Mouse (Mus musculus): ENCODE results near the gene Nrxn3. TPM values are rescaled to one million over a fixed set of nuclear protein-coding genes. Genes with fewer than 3 reads are reported as not detected.

Gene Nrxn3
- polyA plus RNA-seq, 1 experiment from 2014 or later, result 1.4 TPM

DNA sequence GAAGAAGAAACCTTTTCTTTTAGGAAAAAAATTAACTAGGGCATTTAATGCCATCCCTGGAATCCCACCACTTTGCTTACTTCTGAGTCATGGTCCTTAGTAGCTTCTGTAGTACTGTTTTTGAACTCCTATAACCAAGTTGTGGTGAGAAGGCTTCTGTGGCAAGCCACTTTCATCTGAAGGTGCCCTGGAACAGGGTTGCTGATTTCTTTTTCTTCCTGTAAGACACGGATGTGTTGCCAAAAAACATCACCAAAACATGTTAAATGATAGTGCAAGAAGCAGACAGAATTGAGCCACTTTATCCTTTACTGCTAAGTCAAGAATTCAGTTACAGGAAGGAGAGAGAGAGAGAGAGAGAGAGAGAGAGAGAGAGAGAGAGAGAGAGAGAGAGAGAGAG is 653.9 kb downstream of the Nrxn3 start:
- Histone ChIP-seq H3K27me3 (replicated peaks; ENCODE audit: control insufficient read depth, insufficient read depth, low read length) (no peaks in the 10 kb centered on the region), H3K9ac (ENCODE audit: low read depth, low read length) (no peak overlapping the region), H3K9me3 (ENCODE audit: control insufficient read depth, low read length) (no peaks in the 10 kb centered on the region), H3K4me2 (ENCODE audit: low read depth, low read length) (no peak overlapping the region), H3K27ac (ENCODE audit: low read length) (no peak overlapping the region), H3K4me3 (ENCODE audit: low read length) (no peak overlapping the region), H3K36me3 (ENCODE audit: control insufficient read depth, insufficient read depth, low read length) (no peaks in the 10 kb centered on the region), H3K4me1 (ENCODE audit: control insufficient read depth, insufficient read depth, low read length) (no peaks in the 10 kb centered on the region)
- 44% methylated on average over 1 of the region's 1 CpGs for WGBS
- no peak for ATAC-seq

DNA sequence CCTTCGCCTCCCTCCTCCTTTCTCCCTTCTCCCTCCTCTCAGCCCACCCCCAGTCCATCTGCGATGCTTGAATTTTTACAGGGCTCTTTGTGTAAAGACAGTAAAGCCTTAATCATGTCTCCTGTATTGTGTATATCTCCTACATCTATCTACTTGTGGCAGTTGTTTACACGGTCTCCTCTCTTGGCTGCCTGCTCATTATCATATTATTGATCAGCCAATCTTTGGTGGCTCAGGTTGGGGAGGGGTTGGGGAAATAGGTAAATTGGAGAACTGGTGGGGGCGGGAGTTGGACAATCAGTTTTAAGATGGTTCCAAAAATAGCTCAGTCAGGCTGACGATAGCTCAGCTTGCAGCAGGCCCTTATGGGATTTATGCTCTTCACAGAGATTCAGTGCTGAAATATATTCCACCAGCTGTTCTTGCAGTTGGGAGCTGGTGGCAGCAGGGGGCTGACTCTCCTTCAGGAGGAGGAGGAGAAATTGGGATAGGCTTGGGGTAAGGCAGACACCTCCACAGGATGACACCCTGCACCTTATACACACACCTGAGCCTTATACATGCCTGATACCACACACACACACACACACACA is 654.5 kb downstream of the Nrxn3 start:
- 24% methylated on average over 5 of the region's 5 CpGs for WGBS
- no peaks in the 10 kb centered on the region for H3K27me3 ChIP-seq (replicated peaks; ENCODE audit: control insufficient read depth, insufficient read depth, low read length)

DNA sequence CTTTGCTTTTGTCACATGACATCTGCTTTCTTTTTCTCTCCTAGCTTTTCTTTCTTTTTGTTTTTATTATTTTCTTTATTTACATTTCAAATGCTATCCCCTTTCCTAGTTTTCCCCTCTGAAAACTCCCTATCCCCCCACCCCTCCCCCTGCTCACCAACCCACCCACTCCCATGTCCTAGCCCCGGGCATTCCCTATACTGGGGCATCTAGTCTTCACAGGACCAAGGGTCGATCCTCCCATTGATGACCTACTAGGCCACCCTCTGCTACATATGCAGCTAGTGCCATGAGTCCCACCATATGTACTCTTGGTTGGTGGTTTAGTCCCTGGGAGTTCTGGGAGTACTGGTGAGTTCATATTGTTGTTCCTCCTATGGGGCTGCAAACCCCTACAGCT is 655.0 kb downstream of the Nrxn3 start:
- no peak for ATAC-seq
- Histone ChIP-seq H3K4me3 (ENCODE audit: low read length) (no peak overlapping the region), H3K36me3 (ENCODE audit: control insufficient read depth, insufficient read depth, low read length) (no peaks in the 10 kb centered on the region), H3K4me1 (ENCODE audit: control insufficient read depth, insufficient read depth, low read length) (no peaks in the 10 kb centered on the region), H3K27me3 (replicated peaks; ENCODE audit: control insufficient read depth, insufficient read depth, low read length) (no peaks in the 10 kb centered on the region), H3K27ac (ENCODE audit: low read length) (no peak overlapping the region), H3K9ac (ENCODE audit: low read depth, low read length) (no peak overlapping the region), H3K9me3 (ENCODE audit: control insufficient read depth, low read length) (no peaks in the 10 kb centered on the region), H3K4me2 (ENCODE audit: low read depth, low read length) (no peak overlapping the region)
- WGBS, result 90% methylated on average over 2 of the region's 2 CpGs

More for the DNA sequence above, 654.5 kb downstream of the Nrxn3 start:
- H3K4me1 ChIP-seq (ENCODE audit: control insufficient read depth, insufficient read depth, low read length), result no peaks in the 10 kb centered on the region
- H3K27ac ChIP-seq (ENCODE audit: low read length), result no peak overlapping the region
- no peak overlapping the region for H3K4me3 ChIP-seq (ENCODE audit: low read length)
- H3K4me2 ChIP-seq (ENCODE audit: low read depth, low read length), result no peak overlapping the region
- no peak for ATAC-seq
- no peaks in the 10 kb centered on the region for H3K9me3 ChIP-seq (ENCODE audit: control insufficient read depth, low read length)
- no peaks in the 10 kb centered on the region for H3K36me3 ChIP-seq (ENCODE audit: control insufficient read depth, insufficient read depth, low read length)
- H3K9ac ChIP-seq (ENCODE audit: low read depth, low read length), result no peak overlapping the region

DNA sequence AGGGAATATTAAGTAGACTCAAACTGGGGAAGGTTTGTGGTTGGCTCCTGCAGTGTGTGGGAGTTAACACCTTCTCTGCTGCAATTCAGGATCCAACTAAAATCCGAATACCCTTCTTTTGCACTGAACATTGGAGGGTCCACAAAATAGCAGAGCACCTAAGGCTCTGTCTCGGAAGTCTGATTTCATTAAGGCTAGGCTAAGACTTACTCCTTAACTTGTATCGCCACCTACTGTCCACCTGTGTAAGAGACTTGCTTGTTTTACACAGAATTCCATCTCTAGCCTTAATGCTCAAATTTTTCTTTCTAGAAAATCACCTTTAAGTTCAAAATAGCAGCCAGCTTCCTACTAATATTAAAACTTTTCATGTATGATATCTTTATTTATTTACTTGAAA is 660.6 kb downstream of the Nrxn3 start:
- no peak overlapping the region for H3K27ac ChIP-seq (ENCODE audit: low read length)

DNA sequence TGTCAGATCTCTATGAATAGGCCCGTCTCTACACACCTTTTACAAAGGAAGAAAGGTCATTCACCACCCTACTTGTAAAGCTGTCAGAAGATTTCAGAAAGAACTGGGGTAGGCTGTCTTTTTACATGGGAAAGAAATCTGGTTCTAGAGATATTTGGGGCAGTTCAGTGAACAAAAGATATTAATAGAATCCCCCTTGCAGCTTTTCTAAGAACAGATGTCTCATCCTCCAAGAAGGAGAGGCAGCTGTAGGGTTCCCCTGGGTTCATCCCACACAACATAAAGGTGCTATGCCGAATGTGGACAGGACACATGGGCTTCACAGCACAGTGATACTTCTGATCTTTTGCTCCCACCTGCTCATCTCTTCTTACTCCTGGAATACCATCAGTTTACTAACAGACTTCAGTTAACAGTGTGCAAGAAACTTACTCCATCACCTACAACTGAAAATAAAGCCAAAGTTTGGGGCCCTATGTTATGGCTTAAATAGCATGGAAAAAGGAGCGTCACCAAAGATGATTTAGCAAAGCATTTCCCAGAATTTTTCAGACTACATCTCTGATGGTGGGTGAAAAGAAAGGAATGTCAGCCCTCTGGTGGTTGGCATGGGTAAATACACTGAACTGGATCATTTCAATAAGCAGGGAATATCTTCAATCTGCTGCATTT is 672.6 kb downstream of the Nrxn3 start:
- ATAC-seq, result no peak
- H3K9ac ChIP-seq (ENCODE audit: low read depth, low read length), result no peak overlapping the region
- no peak overlapping the region for H3K4me3 ChIP-seq (ENCODE audit: low read length)
- H3K9me3 ChIP-seq (ENCODE audit: control insufficient read depth, low read length), result no peaks in the 10 kb centered on the region
- no peaks in the 10 kb centered on the region for H3K27me3 ChIP-seq (replicated peaks; ENCODE audit: control insufficient read depth, insufficient read depth, low read length)
- no peak overlapping the region for H3K27ac ChIP-seq (ENCODE audit: low read length)
- WGBS, result 55% methylated on average over 3 of the region's 3 CpGs
- no peak overlapping the region for H3K4me2 ChIP-seq (ENCODE audit: low read depth, low read length)
- H3K36me3 ChIP-seq (ENCODE audit: control insufficient read depth, insufficient read depth, low read length), result no peaks in the 10 kb centered on the region
- no peaks in the 10 kb centered on the region for H3K4me1 ChIP-seq (ENCODE audit: control insufficient read depth, insufficient read depth, low read length)

More for the DNA sequence above, 660.6 kb downstream of the Nrxn3 start:
- Histone ChIP-seq H3K9me3 (ENCODE audit: control insufficient read depth, low read length) (no peaks in the 10 kb centered on the region), H3K4me2 (ENCODE audit: low read depth, low read length) (no peak overlapping the region), H3K36me3 (ENCODE audit: control insufficient read depth, insufficient read depth, low read length) (no peaks in the 10 kb centered on the region), H3K27me3 (replicated peaks; ENCODE audit: control insufficient read depth, insufficient read depth, low read length) (no peaks in the 10 kb centered on the region), H3K4me3 (ENCODE audit: low read length) (no peak overlapping the region), H3K4me1 (ENCODE audit: control insufficient read depth, insufficient read depth, low read length) (no peaks in the 10 kb centered on the region), H3K9ac (ENCODE audit: low read depth, low read length) (no peak overlapping the region)
- 13% methylated on average over 3 of the region's 3 CpGs for WGBS
- ATAC-seq, result no peak

DNA sequence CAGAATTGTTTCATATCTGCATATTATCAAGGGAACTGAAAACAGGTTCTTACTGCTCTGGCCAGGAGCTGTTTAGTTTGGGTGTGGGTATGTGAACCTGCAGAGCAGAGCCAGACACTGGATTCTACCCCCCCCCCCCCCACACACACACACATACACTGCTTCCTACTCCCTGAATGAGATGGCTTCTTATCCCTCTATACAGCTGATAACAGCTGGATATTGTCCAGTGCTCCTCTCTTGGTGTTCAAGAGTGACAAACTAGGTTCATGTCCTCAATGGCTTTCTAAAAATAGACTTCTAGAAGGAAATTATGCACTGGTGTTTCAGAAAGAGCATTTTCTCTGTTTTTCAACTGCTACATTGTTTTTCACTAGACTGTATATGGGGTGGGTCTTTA is 713.8 kb downstream of the Nrxn3 start:
- no peak for ATAC-seq
- no peak overlapping the region for H3K4me2 ChIP-seq (ENCODE audit: low read depth, low read length)
- H3K9me3 ChIP-seq (ENCODE audit: control insufficient read depth, low read length), result no peaks in the 10 kb centered on the region
- no peak overlapping the region for H3K27ac ChIP-seq (ENCODE audit: low read length)
- no peaks in the 10 kb centered on the region for H3K36me3 ChIP-seq (ENCODE audit: control insufficient read depth, insufficient read depth, low read length)
- no peak overlapping the region for H3K4me3 ChIP-seq (ENCODE audit: low read length)
- H3K9ac ChIP-seq (ENCODE audit: low read depth, low read length), result no peak overlapping the region
- H3K4me1 ChIP-seq (ENCODE audit: control insufficient read depth, insufficient read depth, low read length), result no peaks in the 10 kb centered on the region
- H3K27me3 ChIP-seq (replicated peaks; ENCODE audit: control insufficient read depth, insufficient read depth, low read length), result no peaks in the 10 kb centered on the region

DNA sequence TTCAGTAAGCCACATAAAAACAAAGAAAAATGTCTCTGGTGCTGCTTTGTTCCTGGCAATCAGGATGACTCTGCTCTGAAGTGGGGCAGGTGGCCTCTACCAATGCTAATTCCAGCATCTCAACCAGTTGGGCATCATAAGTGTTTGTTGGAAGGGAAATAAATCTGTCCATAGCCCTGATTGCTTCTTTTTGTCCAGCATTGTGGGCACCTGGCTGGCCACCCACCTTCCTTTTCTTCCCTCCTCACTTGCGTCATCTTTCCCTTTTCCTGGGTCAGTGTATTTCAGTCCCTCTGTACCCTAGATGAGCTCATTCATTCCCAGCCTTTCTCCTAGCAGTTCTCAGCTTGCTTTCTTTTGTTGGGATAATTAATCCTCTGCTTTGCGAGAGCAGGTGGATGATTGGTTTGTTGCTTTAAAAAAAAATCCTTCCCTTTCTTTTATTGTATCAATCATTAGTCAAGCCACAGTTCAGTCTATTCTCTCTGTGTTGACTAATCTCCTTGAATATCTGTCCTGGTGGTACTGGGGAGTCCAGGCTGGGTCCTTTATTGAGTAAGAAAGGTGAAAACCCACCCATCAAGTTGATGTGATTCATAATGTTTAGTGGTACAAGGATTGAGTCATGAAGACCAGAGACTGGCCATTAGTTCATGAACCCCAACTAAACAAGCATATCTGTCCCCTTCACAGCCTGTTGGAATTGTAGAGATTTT is 719.8 kb downstream of the Nrxn3 start:
- Histone ChIP-seq H3K27ac (ENCODE audit: low read length) (no peak overlapping the region), H3K36me3 (ENCODE audit: control insufficient read depth, insufficient read depth, low read length) (no peaks in the 10 kb centered on the region), H3K4me1 (ENCODE audit: control insufficient read depth, insufficient read depth, low read length) (no peaks in the 10 kb centered on the region), H3K4me3 (ENCODE audit: low read length) (no peak overlapping the region), H3K4me2 (ENCODE audit: low read depth, low read length) (no peak overlapping the region), H3K9me3 (ENCODE audit: control insufficient read depth, low read length) (no peaks in the 10 kb centered on the region), H3K9ac (ENCODE audit: low read depth, low read length) (no peak overlapping the region), H3K27me3 (replicated peaks; ENCODE audit: control insufficient read depth, insufficient read depth, low read length) (no peaks in the 10 kb centered on the region)
- ATAC-seq, result no peak
- WGBS, result 63% methylated on average over 2 of the region's 2 CpGs

DNA sequence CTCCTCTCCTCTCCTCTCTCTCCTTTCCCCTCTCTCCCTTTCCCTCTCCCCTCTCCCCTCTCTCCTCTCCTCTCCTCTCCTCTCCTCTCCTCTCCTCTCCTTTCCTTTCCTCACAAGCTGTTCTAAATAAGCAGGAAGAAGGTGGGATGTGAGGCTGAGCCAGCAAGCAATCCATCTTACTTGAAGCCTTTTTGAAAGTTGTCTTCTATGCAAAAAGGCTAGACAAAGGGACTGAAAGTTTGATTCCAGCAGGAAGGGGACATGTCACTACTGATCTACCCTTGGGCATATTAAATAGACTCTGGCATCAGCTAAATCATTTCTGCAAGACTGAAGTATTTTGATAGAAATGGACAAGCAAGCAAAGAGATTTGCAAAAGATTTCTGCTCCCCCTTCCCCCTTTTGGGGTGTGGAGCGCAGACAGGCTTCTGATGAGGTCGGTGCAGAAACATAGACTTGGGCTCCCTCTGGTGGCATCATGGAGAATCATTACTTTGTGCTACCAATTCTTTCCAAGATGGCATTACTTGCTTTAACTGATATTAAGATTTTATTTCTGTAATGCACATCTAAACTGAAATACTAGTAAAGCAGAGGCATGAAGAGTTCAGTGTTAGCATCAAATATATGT is 728.1 kb downstream of the Nrxn3 start:
- H3K4me2 ChIP-seq (ENCODE audit: low read depth, low read length), result no peak overlapping the region
- WGBS, result 0% methylated on average over 2 of the region's 2 CpGs
- ATAC-seq, result no peak

DNA sequence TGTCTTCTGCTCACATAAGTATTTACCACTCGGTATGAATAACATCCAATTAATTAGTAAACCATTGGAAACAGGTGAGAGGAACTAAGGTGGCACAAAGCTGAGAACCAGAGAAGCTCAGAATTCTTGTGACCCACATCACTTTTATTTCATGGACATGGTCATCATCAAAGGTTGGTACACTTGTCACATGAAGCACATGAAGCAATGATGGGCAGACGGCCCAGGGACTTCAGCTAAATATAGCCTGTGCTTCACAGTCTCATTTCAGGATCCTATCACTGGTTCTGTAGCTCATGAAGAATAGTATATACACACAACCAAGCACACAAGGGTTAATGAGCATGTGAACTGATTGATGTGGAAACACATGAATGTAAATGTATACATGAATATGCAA is 747.5 kb downstream of the Nrxn3 start:
- ATAC-seq, result no peak
- Histone ChIP-seq H3K27me3 (replicated peaks; ENCODE audit: control insufficient read depth, insufficient read depth, low read length) (no peaks in the 10 kb centered on the region), H3K36me3 (ENCODE audit: control insufficient read depth, insufficient read depth, low read length) (no peaks in the 10 kb centered on the region), H3K9me3 (ENCODE audit: control insufficient read depth, low read length) (no peaks in the 10 kb centered on the region), H3K4me3 (ENCODE audit: low read length) (no peak overlapping the region), H3K9ac (ENCODE audit: low read depth, low read length) (no peak overlapping the region), H3K4me1 (ENCODE audit: control insufficient read depth, insufficient read depth, low read length) (no peaks in the 10 kb centered on the region), H3K4me2 (ENCODE audit: low read depth, low read length) (no peak overlapping the region), H3K27ac (ENCODE audit: low read length) (no peak overlapping the region)
- WGBS, result 71% methylated on average over 2 of the region's 2 CpGs

More for the DNA sequence above, 728.1 kb downstream of the Nrxn3 start:
- Histone ChIP-seq H3K27me3 (replicated peaks; ENCODE audit: control insufficient read depth, insufficient read depth, low read length) (no peaks in the 10 kb centered on the region), H3K4me1 (ENCODE audit: control insufficient read depth, insufficient read depth, low read length) (no peaks in the 10 kb centered on the region), H3K27ac (ENCODE audit: low read length) (no peak overlapping the region), H3K36me3 (ENCODE audit: control insufficient read depth, insufficient read depth, low read length) (no peaks in the 10 kb centered on the region), H3K9me3 (ENCODE audit: control insufficient read depth, low read length) (no peaks in the 10 kb centered on the region), H3K4me3 (ENCODE audit: low read length) (no peak overlapping the region), H3K9ac (ENCODE audit: low read depth, low read length) (no peak overlapping the region)
